Mouse (Mus musculus): ENCODE results near the gene Slc22a15. TPM values are rescaled to one million over a fixed set of nuclear protein-coding genes. Genes with fewer than 3 reads are reported as not detected.

Slc22a15 gene
- polyA plus RNA-seq, 1 experiment from 2014 or later = 7.5 TPM

DNA sequence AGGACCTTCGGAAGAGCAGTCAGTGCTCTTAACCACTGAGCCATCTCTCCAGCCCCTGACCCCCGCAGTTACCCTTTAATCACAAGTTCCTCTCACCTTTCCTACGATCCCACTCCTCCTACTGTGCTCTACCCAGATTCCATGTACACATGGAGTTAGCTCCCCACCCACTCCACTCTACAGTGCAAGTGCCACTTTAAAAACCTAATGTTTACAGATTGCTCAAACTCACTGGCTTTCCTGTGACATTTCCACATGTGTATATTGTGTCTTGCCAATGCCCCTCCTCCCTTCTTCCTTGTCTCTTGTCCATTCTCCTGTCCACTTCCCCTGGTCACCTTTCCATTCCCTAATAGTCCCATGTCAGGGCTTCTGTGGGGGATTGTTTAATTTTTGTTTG, 15.6 kb upstream of the Slc22a15 start:
- Histone ChIP-seq H3K27me3 (no peaks in the 10 kb centered on the region), H3K4me2 (no peak overlapping the region), H3K4me3 (no peak overlapping the region), H3K9ac (no peak overlapping the region), H3K27ac (no peak overlapping the region), H3K36me3 (no peaks in the 10 kb centered on the region), H3K9me3 (no peaks in the 10 kb centered on the region), H3K4me1 (replicated peaks) (no peaks in the 10 kb centered on the region; the same call in 1 of the 2 replicates)
- 84% methylated on average over 3 of the region's 3 CpGs for WGBS
- no peak for ATAC-seq (ENCODE audit: low FRiP score)

DNA sequence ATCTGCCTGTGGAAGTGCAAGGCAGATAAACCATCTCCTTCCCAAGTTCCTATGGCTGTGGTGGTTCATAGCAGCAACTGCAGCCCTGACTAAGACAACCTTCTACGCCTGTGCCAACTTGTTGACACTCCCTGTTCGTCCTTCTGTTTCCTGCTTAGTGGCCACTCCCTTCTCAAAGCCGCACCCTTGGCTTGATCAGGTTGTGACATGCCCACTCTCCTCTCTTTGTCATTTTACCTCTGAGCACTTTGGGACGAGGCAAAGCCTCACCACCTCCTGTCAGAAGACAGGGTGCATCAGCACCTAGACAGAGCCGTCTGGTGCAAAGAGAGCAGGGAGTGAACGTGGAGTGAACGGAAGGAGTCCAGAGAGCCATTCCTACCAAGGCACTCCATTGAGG, 14.9 kb upstream of the Slc22a15 start:
- Histone ChIP-seq H3K36me3 (no peaks in the 10 kb centered on the region), H3K27ac (no peak overlapping the region)
- no peak for ATAC-seq (ENCODE audit: low FRiP score)

DNA sequence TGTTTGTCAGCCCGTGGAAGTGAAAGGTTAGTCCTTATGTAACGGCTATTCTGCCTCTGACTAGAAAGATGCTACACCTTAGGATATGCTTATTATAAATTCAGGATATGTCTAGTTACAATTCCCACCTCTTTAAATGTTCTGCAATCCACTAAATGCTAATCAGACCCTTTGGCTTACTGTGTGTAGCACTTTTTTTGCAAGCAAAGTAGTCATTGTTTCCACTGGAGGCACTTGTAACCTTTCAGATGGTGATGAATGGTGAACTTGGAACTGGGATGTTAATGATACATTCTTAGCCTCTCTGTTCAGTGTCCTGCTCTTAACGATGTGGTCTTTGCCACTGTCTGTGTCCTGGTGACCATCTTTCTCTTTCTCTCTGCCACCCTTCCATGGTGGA, 12.1 kb upstream of the Slc22a15 start:
- no peak overlapping the region for H3K27ac ChIP-seq
- WGBS = 38% methylated on average over 3 of the region's 3 CpGs

More for the DNA sequence above, 14.9 kb upstream of the Slc22a15 start:
- Histone ChIP-seq H3K4me2 (no peak overlapping the region), H3K4me3 (no peak overlapping the region), H3K4me1 (replicated peaks) (no peaks in the 10 kb centered on the region; the same call in 1 of the 2 replicates), H3K9me3 (no peaks in the 10 kb centered on the region), H3K9ac (no peak overlapping the region), H3K27me3 (no peaks in the 10 kb centered on the region)
- WGBS = 80% methylated on average over 7 of the region's 7 CpGs

DNA sequence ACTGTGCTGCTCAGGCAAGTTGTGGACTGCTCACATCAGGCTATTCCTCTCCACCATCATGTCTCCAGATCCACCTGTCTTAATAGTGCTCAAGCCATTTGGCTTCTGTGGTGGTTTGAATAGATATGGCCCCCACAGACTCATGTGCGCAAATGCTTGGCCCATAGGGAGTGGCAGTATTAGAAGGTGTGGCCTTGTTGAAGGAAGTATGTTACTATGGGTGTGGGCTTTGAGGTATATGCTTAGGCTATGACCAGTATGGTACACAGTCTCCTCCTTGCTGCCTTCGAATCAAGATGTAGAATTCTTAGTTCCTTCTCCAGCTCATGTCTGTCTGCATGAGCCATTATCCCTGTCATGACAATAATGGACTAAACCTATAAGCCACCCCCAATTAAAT, 9.6 kb upstream of the Slc22a15 start:
- 100% methylated on average over 2 of the region's 2 CpGs for WGBS
- Histone ChIP-seq H3K9ac (no peak overlapping the region), H3K4me3 (no peak overlapping the region), H3K9me3 (no peaks in the 10 kb centered on the region), H3K4me2 (no peak overlapping the region), H3K36me3 (no peaks in the 10 kb centered on the region), H3K27ac (no peak overlapping the region), H3K4me1 (replicated peaks) (peaks cover 22% of the 10 kb centered on the region), H3K27me3 (no peaks in the 10 kb centered on the region)
- no peak for ATAC-seq (ENCODE audit: low FRiP score)

More for the DNA sequence above, 12.1 kb upstream of the Slc22a15 start:
- no peaks in the 10 kb centered on the region for H3K36me3 ChIP-seq
- no peaks in the 10 kb centered on the region for H3K9me3 ChIP-seq
- no peak overlapping the region for H3K9ac ChIP-seq
- no peak overlapping the region for H3K4me2 ChIP-seq
- no peaks in the 10 kb centered on the region for H3K27me3 ChIP-seq
- no peak overlapping the region for H3K4me3 ChIP-seq
- no peak for ATAC-seq (ENCODE audit: low FRiP score)
- H3K4me1 ChIP-seq (replicated peaks) = peaks cover 6% of the 10 kb centered on the region; the same call in 1 of the 2 replicates

DNA sequence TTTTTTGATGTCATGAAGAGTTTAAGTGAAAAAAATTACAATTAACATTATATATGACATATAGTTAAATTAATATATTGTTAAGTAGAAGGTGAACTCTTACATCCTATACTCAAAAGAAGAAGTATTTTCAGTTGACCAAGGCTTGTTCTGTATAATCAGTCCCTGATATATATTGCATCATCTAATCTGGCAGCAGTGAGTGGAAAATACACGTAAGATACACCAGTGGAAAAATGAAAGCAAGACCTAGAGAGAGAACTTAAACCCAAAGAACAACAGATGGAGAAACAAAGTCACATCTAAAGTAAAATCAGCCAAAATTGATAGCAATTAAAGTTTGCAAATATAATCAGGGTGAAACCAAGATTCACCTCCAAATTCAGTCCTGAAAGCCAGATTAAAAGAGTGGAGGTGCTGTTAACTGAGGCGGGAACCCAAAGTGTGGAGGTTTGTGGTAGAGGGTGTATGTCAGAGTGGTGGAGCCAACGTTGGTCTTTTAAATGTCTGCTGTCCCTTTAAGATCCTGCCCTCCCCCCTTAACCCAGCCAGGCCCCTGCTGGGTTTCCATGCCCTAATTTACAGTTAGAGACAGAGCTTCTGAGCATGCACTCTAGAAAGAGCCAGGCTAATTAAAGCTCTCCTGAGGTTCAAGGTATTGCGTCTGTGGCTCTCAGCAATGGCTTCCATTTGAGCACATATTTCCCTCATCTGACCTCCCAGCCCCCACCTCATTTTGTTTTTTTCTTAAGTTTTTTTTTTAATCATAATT, 5.0 kb upstream of the Slc22a15 start:
- H3K36me3 ChIP-seq = no peaks in the 10 kb centered on the region
- ATAC-seq (ENCODE audit: low FRiP score) = 0 out of 2 replicates have a peak, but pooled peaks have one; percentile 15

DNA sequence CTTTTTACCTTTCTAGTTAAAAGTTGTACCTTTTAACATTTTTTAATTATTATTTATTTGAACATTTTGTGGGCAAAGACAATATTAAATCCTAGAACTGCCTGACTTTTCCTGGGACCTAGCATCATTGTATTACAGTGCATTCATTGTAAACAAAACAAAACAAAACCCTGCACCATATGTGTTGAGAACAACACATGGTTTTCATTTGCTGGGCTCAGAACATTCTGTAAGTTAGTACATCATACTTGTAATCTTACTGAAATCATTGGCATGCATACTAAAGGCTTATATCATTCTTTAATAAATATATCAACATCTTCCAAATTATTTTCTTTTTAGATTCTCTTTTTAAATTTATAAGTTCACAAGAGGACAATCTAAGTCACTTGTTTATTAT, 2.4 kb upstream of the Slc22a15 start:
- no peaks in the 10 kb centered on the region for H3K27me3 ChIP-seq
- peaks cover 53% of the 10 kb centered on the region for H3K4me1 ChIP-seq (replicated peaks)
- no peak overlapping the region for H3K9ac ChIP-seq
- no peaks in the 10 kb centered on the region for H3K9me3 ChIP-seq
- ATAC-seq (ENCODE audit: low FRiP score) = no peak
- no peak overlapping the region for H3K4me2 ChIP-seq
- no peak overlapping the region for H3K4me3 ChIP-seq
- H3K27ac ChIP-seq = no peak overlapping the region
- no peaks in the 10 kb centered on the region for H3K36me3 ChIP-seq

More for the DNA sequence above, 5.0 kb upstream of the Slc22a15 start:
- no peak overlapping the region for H3K4me3 ChIP-seq
- WGBS = 43% methylated on average over 4 of the region's 4 CpGs
- H3K27me3 ChIP-seq = no peaks in the 10 kb centered on the region
- H3K9ac ChIP-seq = no peak overlapping the region
- no peak overlapping the region for H3K4me2 ChIP-seq
- peak overlapping the region; percentile 14; the same call in 1 of the 2 replicates for H3K27ac ChIP-seq
- H3K9me3 ChIP-seq = no peaks in the 10 kb centered on the region
- peaks cover 39% of the 10 kb centered on the region for H3K4me1 ChIP-seq (replicated peaks)

DNA sequence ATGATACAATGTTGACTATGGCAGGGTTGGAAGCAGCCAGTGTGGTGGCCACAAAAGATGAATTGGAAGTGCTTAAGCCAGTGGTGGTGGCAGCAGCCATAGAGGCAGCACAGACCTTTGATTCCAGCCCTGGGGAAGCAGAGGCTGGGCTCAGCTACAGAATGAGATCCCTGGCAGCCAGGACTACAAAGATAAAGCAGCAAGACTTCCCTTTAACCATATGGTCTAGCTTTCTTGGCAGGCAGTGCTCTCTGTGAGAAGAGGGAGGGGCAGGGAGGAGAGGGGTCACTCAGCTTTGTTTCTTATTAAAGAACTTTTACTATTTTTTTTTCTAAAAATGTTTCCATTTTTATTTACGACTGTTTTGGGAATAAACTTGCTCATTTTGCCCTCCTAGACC, 1.4 kb upstream of the Slc22a15 start:
- H3K9ac ChIP-seq = peak overlapping the region; percentile 36; the same call in 1 of the 2 replicates
- H3K4me2 ChIP-seq = peak overlapping the region; percentile 78
- peaks cover 51% of the 10 kb centered on the region for H3K4me1 ChIP-seq (replicated peaks)
- no peaks in the 10 kb centered on the region for H3K27me3 ChIP-seq
- 69% methylated on average over 1 of the region's 1 CpGs for WGBS
- 0 out of 2 replicates have a peak, but pooled peaks have one; percentile 21 for ATAC-seq (ENCODE audit: low FRiP score)
- H3K4me3 ChIP-seq = no peak overlapping the region
- H3K36me3 ChIP-seq = no peaks in the 10 kb centered on the region
- H3K9me3 ChIP-seq = no peaks in the 10 kb centered on the region
- H3K27ac ChIP-seq = peak overlapping the region; percentile 98

DNA sequence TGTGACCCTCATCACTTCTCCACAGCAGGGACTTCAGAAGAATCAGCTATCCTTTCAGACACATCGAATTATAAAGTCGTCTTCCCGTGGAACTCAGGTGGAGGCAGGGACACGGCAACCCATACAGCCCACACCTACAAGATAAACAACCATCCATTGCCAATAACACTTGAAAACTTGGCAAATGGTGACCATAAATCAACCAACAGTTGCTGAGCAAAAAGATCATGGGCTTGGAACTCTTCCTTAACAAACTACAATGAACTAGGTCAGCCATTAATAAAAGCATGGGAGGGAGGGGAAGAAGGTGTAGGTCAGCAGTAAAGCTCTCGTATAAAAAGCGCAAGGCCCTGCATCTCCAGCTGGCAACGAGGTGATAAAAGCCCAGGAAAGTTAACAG, 1.9 kb downstream of the Slc22a15 start:
- H3K27me3 ChIP-seq = no peaks in the 10 kb centered on the region
- H3K4me3 ChIP-seq = peak overlapping the region; percentile 83; the same call in 1 of the 2 replicates
- H3K9me3 ChIP-seq = no peaks in the 10 kb centered on the region
- 81% methylated on average over 7 of the region's 7 CpGs for WGBS
- peak overlapping the region; percentile 78 for H3K4me2 ChIP-seq
- no peak overlapping the region for H3K9ac ChIP-seq
- ATAC-seq (ENCODE audit: low FRiP score) = no peak
- peaks cover 51% of the 10 kb centered on the region for H3K4me1 ChIP-seq (replicated peaks)
- H3K36me3 ChIP-seq = no peaks in the 10 kb centered on the region
- H3K27ac ChIP-seq = no peak overlapping the region

DNA sequence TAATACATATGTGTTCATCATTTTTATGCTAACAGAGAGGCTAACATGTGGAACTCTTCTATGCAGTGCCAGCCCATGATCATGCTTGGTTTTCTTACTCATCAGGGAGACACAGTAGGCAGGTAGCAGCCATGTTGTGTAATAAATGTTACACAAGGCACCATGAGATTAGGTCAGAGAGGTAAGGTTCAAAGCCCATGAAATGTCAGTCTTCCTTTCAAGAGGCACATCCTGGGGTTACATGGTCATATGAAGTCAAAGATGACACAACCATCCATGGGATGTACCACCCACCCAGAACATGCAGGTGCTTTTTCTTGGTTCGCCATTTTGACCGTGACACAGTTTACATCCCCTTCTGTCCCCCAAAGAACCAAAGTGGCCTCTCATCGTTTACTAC, 5.7 kb downstream of the Slc22a15 start:
- Histone ChIP-seq H3K9me3 (no peaks in the 10 kb centered on the region), H3K4me1 (replicated peaks) (peaks cover 41% of the 10 kb centered on the region), H3K4me3 (no peak overlapping the region), H3K4me2 (no peak overlapping the region), H3K36me3 (peaks cover 10% of the 10 kb centered on the region), H3K27me3 (no peaks in the 10 kb centered on the region), H3K9ac (no peak overlapping the region), H3K27ac (no peak overlapping the region)
- WGBS = 96% methylated on average over 3 of the region's 3 CpGs
- no peak for ATAC-seq (ENCODE audit: low FRiP score)

DNA sequence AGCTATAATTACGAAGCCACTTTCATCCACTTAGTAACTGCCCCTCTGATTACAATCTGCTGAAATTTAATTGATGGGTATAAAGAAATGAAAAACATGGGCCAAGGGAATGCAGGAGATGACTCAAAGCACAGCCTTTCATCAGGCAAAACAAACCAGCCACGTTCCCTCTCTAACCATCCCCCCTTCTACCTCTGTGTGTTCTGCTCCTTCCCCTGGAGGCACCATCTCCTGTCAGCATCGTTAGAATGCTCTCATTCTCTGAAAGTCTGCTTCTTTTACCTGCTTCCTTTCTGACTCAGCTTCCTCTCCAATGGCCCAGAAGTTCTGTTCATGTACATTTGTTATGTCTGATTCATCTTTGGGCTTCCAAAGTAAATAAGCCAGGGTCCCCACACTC, 6.6 kb downstream of the Slc22a15 start:
- H3K4me3 ChIP-seq = no peak overlapping the region
- peaks cover 17% of the 10 kb centered on the region for H3K36me3 ChIP-seq
- 0 out of 2 replicates have a peak overlapping the region, but pooled peaks have one; percentile 29 for H3K9ac ChIP-seq
- H3K4me2 ChIP-seq = no peak overlapping the region
- H3K4me1 ChIP-seq (replicated peaks) = peaks cover 32% of the 10 kb centered on the region
- H3K27me3 ChIP-seq = no peaks in the 10 kb centered on the region
- no peaks in the 10 kb centered on the region for H3K9me3 ChIP-seq
- ATAC-seq (ENCODE audit: low FRiP score) = peak; percentile 30; the same call in 1 of the 2 replicates
- 32% methylated on average over 3 of the region's 3 CpGs for WGBS
- 0 out of 2 replicates have a peak overlapping the region, but pooled peaks have one; percentile 30 for H3K27ac ChIP-seq

DNA sequence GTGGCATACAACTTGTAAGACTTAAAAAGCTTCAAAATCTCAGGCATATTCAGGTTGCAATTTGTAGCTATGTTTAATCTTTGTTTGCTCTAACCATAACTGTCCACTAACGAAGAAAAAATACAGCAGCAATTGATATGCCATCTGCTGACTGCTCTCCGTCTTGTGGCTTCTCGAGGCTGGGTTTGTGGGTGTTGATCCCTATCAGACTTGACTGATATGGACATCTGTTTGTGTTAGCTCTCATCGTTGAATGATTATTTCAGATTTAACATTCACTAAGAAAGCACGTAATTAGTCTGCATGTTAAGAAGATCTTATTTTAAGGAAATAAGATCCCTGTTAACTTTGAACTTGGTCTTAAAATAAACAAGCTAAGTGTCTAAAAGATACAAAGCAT, 7.7 kb downstream of the Slc22a15 start:
- H3K27me3 ChIP-seq = no peaks in the 10 kb centered on the region
- H3K27ac ChIP-seq = no peak overlapping the region
- no peak overlapping the region for H3K4me3 ChIP-seq
- ATAC-seq (ENCODE audit: low FRiP score) = no peak
- H3K9ac ChIP-seq = no peak overlapping the region
- H3K4me2 ChIP-seq = no peak overlapping the region
- peaks cover 20% of the 10 kb centered on the region for H3K36me3 ChIP-seq
- no peaks in the 10 kb centered on the region for H3K9me3 ChIP-seq
- 51% methylated on average over 5 of the region's 5 CpGs for WGBS
- peaks cover 24% of the 10 kb centered on the region for H3K4me1 ChIP-seq (replicated peaks)

DNA sequence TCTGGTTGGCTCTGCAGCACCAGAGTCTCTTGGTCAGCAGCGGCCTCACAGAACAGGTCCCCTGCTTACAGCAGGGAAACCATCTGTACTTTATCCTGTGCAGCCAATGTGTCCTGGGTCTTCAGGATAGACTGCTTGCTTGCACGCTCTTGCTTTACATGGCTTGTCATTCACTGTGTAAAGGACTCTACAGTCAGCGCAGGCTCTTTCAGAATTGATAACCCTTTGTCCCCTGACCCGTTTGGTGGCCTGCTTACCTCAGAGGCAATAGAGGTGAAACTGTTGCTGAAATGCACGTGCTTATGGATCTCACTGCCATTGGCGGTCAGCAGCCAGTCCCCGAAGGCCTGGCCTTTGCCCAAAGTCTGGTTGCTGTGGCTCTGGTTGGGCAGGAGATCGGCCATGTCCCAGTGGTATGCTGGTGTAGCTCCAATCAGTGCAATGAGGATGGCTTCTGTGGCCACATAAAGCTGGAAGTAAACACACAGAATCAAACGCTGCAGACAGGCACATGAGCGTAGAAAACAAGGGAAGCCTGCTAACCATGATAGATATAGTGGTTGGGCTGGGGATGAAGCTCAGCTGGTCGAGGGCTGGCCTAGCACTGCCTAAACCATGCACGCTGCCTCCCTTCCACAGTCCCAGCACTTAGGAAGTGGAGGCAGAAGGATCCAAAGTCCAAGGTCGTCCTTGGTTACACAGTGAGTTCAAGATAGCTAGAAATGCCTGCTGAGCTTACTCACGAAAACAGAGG, 9.0 kb downstream of the Slc22a15 start:
- 83% methylated on average over 14 of the region's 14 CpGs for WGBS
- Histone ChIP-seq H3K27me3 (no peaks in the 10 kb centered on the region), H3K9me3 (no peaks in the 10 kb centered on the region), H3K4me2 (no peak overlapping the region), H3K9ac (no peak overlapping the region), H3K4me1 (replicated peaks) (peaks cover 24% of the 10 kb centered on the region), H3K36me3 (peaks cover 24% of the 10 kb centered on the region), H3K4me3 (no peak overlapping the region), H3K27ac (no peak overlapping the region)
- ATAC-seq (ENCODE audit: low FRiP score) = no peak

Data from hindbrain, embryonic 13.5 days (tissue).